ENCODE assay signal across 23 mouse cellular contexts in genomic region chrX:48074691-48075090, GRCm38 (mm10). TPM values are rescaled to one million over a fixed set of nuclear protein-coding genes. Genes with fewer than 3 reads are reported as not detected.
DNase-seq lines count a peak whose midpoint lies in the region; ATAC-seq and TF ChIP-seq lines count a peak whose summit lies in the region.
"Had no signal": no experiment of that assay in that cellular context is flagged by ENCODE, and none has a peak within 500 bp of the region (broad histone marks: within the 10 kb centered on the region; RNA-seq: fewer than 3 reads in every experiment).

No protein-coding gene starts in this region.

- no peak overlapping the region for H3K27ac ChIP-seq in kidney, adult 2 months (ENCODE audit: insufficient read depth, low read depth, low read length)
- H3K27ac ChIP-seq: forebrain, embryonic 10.5 days; forebrain, embryonic 13.5 days; heart, embryonic 15.5 days; hindbrain, embryonic 10.5 days; hindbrain, embryonic 13.5 days had no signal

- no peak overlapping the region for H3K4me3 ChIP-seq in kidney, adult 2 months (ENCODE audit: insufficient read depth, low read depth, low read length)
- H3K4me3 ChIP-seq: forebrain, embryonic 10.5 days; forebrain, embryonic 13.5 days; heart, embryonic 12.5 days; heart, embryonic 15.5 days; hindbrain, embryonic 10.5 days; hindbrain, embryonic 13.5 days had no signal

- TF ChIP-seq POLR2A in kidney, adult 2 months (IDR thresholded peaks at IDR 0.05; ENCODE audit: low read depth, low read length) = no peak

- no peaks in the 10 kb centered on the region for H3K36me3 ChIP-seq in kidney, adult 2 months (ENCODE audit: control insufficient read depth, insufficient read depth, low read length)
- H3K36me3 ChIP-seq: forebrain, embryonic 10.5 days; heart, embryonic 12.5 days; heart, embryonic 15.5 days; hindbrain, embryonic 10.5 days; hindbrain, embryonic 13.5 days had no signal

- DNase-seq in frontal cortex, postnatal 25 days (ENCODE audit: low spot score in 2 of 2) = no peak
- peak; percentile 27 to 48 for DNase-seq in kidney, postnatal 25 days
- DNase-seq in kidney, adult 2 months = no peak
- DNase-seq in right cerebral cortex, postnatal 4 days = peak; percentile 3
- DNase-seq in right cerebral cortex, adult 2 months (ENCODE audit: low spot score in 2 of 2) = no peak
- DNase-seq: adrenal gland, adult 2 months; adrenal gland, postnatal 14 days; cerebellum, adult 11-12 months; cerebellum, adult 9-11 months; gastrocnemius, postnatal 25 days; heart, adult 18-20 months; heart, postnatal 10 days; heart, postnatal 36 days had no signal

- no peaks in the 10 kb centered on the region for H3K4me1 ChIP-seq in kidney, adult 2 months (ENCODE audit: control insufficient read depth, insufficient read depth, low read length)
- H3K4me1 ChIP-seq: forebrain, embryonic 10.5 days; forebrain, embryonic 13.5 days; heart, embryonic 12.5 days; heart, embryonic 15.5 days; hindbrain, embryonic 10.5 days; hindbrain, embryonic 13.5 days had no signal

- H3K27me3 ChIP-seq in kidney, adult 2 months (replicated peaks; ENCODE audit: control insufficient read depth, insufficient read depth, low read length) = no peaks in the 10 kb centered on the region
- H3K27me3 ChIP-seq: forebrain, embryonic 13.5 days had no signal

- 0 out of 2 replicates have a peak, but pooled peaks have one; percentile 27 for ATAC-seq in frontal cortex, adult (ENCODE audit: low TSS enrichment)
- ATAC-seq: CD4-positive, CD25-positive, alpha-beta regulatory T cell, adult 4 months; forebrain, embryonic 13.5 days; forebrain, embryonic 16.5 days; hindbrain, embryonic 16.5 days had no signal

- TF ChIP-seq CTCF in kidney, adult 2 months (conservative IDR thresholded peaks at IDR 0.05; ENCODE audit: insufficient read depth, insufficient read length, low read depth, low read length) = no peak

- WGBS in kidney, adult 2 months = 59% methylated on average over 3 of the region's 3 CpGs

RNA-seq across cellular contexts. Expression of gene Xpnpep2, which starts 33.8 kb away (rescaled TPM):
- polyA plus RNA-seq in kidney, adult 2 months (2012; rRNA removed) = 25.8 and 32.5 TPM in 2 replicates

RNA-seq across cellular contexts. Expression of gene Apln, which starts 40.0 kb away (rescaled TPM):
- polyA plus RNA-seq in kidney, adult 2 months (2012; rRNA removed) = 8.1 and 10.8 TPM in 2 replicates

Comparison
In these comparisons a context has a peak if more than half of its experiments do, and no peak if none do; other contexts are left out.
1. DNase-seq: peak in kidney, postnatal 25 days (2 of 2) and right cerebral cortex, postnatal 4 days (single experiment); none in frontal cortex, postnatal 25 days (0 of 2), kidney, adult 2 months (single experiment) and right cerebral cortex, adult 2 months (0 of 2).